Mouse (Mus musculus): ENCODE measurements around the gene Tfdp2. TPM values are rescaled to one million over a fixed set of nuclear protein-coding genes. Genes with fewer than 3 reads are reported as not detected.

The Tfdp2 gene
- polyA plus RNA-seq, 1 experiment from 2014 or later, result 61.6 TPM

- Histone ChIP-seq H3K27ac (no peak overlapping the region), H3K36me3 (peaks cover 19% of the 10 kb centered on the region), H3K9me3 (replicated peaks) (no peaks in the 10 kb centered on the region), H3K27me3 (ENCODE audit: low read depth, poor library complexity, severe bottlenecking) (no peaks in the 10 kb centered on the region), H3K4me1 (peaks cover 15% of the 10 kb centered on the region), H3K4me3 (no peak overlapping the region)
- WGBS, result 67% methylated on average over 1 of the region's 1 CpGs
- no peak for DNase-seq (ENCODE audit: low spot score)
These were observed 42.2 kb downstream of the Tfdp2 start for GRCm38 (mm10) chr9:96238286-96238685.

- H3K27me3 ChIP-seq (ENCODE audit: low read depth, poor library complexity, severe bottlenecking), result no peaks in the 10 kb centered on the region
- no peak overlapping the region for H3K4me3 ChIP-seq
- no peak overlapping the region for H3K27ac ChIP-seq
- no peak for DNase-seq (ENCODE audit: low spot score)
- peaks cover 15% of the 10 kb centered on the region for H3K4me1 ChIP-seq
- no peaks in the 10 kb centered on the region for H3K9me3 ChIP-seq (replicated peaks)
- peaks cover 20% of the 10 kb centered on the region for H3K36me3 ChIP-seq
- 92% methylated on average over 10 of the region's 10 CpGs for whole genome bisulfite sequencing
These were observed 45.3 kb downstream of the Tfdp2 start for GRCm38 (mm10) chr9:96241134-96242097.

GRCm38 (mm10) chr9:96243915-96244314, 47.8 kb downstream of the Tfdp2 start:
- H3K36me3 ChIP-seq, result peaks cover 20% of the 10 kb centered on the region

GRCm38 (mm10) chr9:96254812-96255211, 58.7 kb downstream of the Tfdp2 start:
- H3K9me3 ChIP-seq (replicated peaks), result no peaks in the 10 kb centered on the region
- H3K4me1 ChIP-seq, result peaks cover 4% of the 10 kb centered on the region
- no peak overlapping the region for H3K27ac ChIP-seq
- 92% methylated on average over 2 of the region's 2 CpGs for WGBS
- no peak for DNase-seq (ENCODE audit: low spot score)
- no peak overlapping the region for H3K4me3 ChIP-seq
- H3K27me3 ChIP-seq (ENCODE audit: low read depth, poor library complexity, severe bottlenecking), result no peaks in the 10 kb centered on the region
- no peaks in the 10 kb centered on the region for H3K36me3 ChIP-seq

More at GRCm38 (mm10) chr9:96243915-96244314, 47.8 kb downstream of the Tfdp2 start:
- Histone ChIP-seq H3K9me3 (replicated peaks) (no peaks in the 10 kb centered on the region), H3K4me1 (no peaks in the 10 kb centered on the region), H3K27ac (no peak overlapping the region), H3K4me3 (no peak overlapping the region), H3K27me3 (ENCODE audit: low read depth, poor library complexity, severe bottlenecking) (no peaks in the 10 kb centered on the region)
- DNase-seq (ENCODE audit: low spot score), result no peak
- 88% methylated on average over 6 of the region's 6 CpGs for WGBS

GRCm38 (mm10) chr9:96258478-96258877, 62.4 kb downstream of the Tfdp2 start:
- H3K9me3 ChIP-seq (replicated peaks), result no peaks in the 10 kb centered on the region
- H3K27ac ChIP-seq, result peak overlapping the region; percentile 56; the same call in 1 of the 2 replicates
- H3K4me3 ChIP-seq, result peak overlapping the region; percentile 56; the same call in 1 of the 2 replicates
- peak; percentile 33 for DNase-seq (ENCODE audit: low spot score)
- peaks cover 12% of the 10 kb centered on the region for H3K4me1 ChIP-seq
- WGBS, result 18% methylated on average over 6 of the region's 6 CpGs
- H3K27me3 ChIP-seq (ENCODE audit: low read depth, poor library complexity, severe bottlenecking), result no peaks in the 10 kb centered on the region
- H3K36me3 ChIP-seq, result no peaks in the 10 kb centered on the region

GRCm38 (mm10) chr9:96259017-96259512, 63.0 kb downstream of the Tfdp2 start:
- DNase-seq (ENCODE audit: low spot score), result peak; percentile 63
- H3K27me3 ChIP-seq (ENCODE audit: low read depth, poor library complexity, severe bottlenecking), result no peaks in the 10 kb centered on the region
- no peaks in the 10 kb centered on the region for H3K36me3 ChIP-seq
- no peaks in the 10 kb centered on the region for H3K9me3 ChIP-seq (replicated peaks)
- peak overlapping the region; percentile 56 for H3K4me3 ChIP-seq
- WGBS, result 3% methylated on average over 5 of the region's 5 CpGs
- H3K4me1 ChIP-seq, result peaks cover 12% of the 10 kb centered on the region
- peak overlapping the region; percentile 79 for H3K27ac ChIP-seq

- H3K9me3 ChIP-seq (replicated peaks), result no peaks in the 10 kb centered on the region
- peak overlapping the region; percentile 56 for H3K4me3 ChIP-seq
- H3K36me3 ChIP-seq, result no peaks in the 10 kb centered on the region
- WGBS, result 7% methylated on average over 10 of the region's 10 CpGs
- peaks cover 12% of the 10 kb centered on the region for H3K4me1 ChIP-seq
- peak overlapping the region; percentile 79; the same call in 1 of the 2 replicates for H3K27ac ChIP-seq
- peak; percentile 37 for DNase-seq (ENCODE audit: low spot score)
- H3K27me3 ChIP-seq (ENCODE audit: low read depth, poor library complexity, severe bottlenecking), result no peaks in the 10 kb centered on the region
These were observed 63.9 kb downstream of the Tfdp2 start for GRCm38 (mm10) chr9:96259753-96260520.

GRCm38 (mm10) chr9:96261101-96261500, 65.0 kb downstream of the Tfdp2 start:
- no peak overlapping the region for H3K4me3 ChIP-seq

GRCm38 (mm10) chr9:96261980-96262379, 65.9 kb downstream of the Tfdp2 start:
- peaks cover 12% of the 10 kb centered on the region for H3K4me1 ChIP-seq
- 97% methylated on average over 6 of the region's 6 CpGs for WGBS
- no peak for DNase-seq (ENCODE audit: low spot score)
- H3K27ac ChIP-seq, result no peak overlapping the region
- no peak overlapping the region for H3K4me3 ChIP-seq
- H3K27me3 ChIP-seq (ENCODE audit: low read depth, poor library complexity, severe bottlenecking), result no peaks in the 10 kb centered on the region
- H3K36me3 ChIP-seq, result no peaks in the 10 kb centered on the region
- H3K9me3 ChIP-seq (replicated peaks), result no peaks in the 10 kb centered on the region

More at GRCm38 (mm10) chr9:96261101-96261500, 65.0 kb downstream of the Tfdp2 start:
- H3K4me1 ChIP-seq, result peaks cover 12% of the 10 kb centered on the region
- no peak overlapping the region for H3K27ac ChIP-seq
- no peaks in the 10 kb centered on the region for H3K36me3 ChIP-seq
- H3K27me3 ChIP-seq (ENCODE audit: low read depth, poor library complexity, severe bottlenecking), result no peaks in the 10 kb centered on the region
- WGBS, result 72% methylated on average over 4 of the region's 4 CpGs
- no peaks in the 10 kb centered on the region for H3K9me3 ChIP-seq (replicated peaks)
- DNase-seq (ENCODE audit: low spot score), result no peak

GRCm38 (mm10) chr9:96266793-96267558, 70.9 kb downstream of the Tfdp2 start:
- Histone ChIP-seq H3K9me3 (replicated peaks) (no peaks in the 10 kb centered on the region), H3K27ac (no peak overlapping the region), H3K27me3 (ENCODE audit: low read depth, poor library complexity, severe bottlenecking) (no peaks in the 10 kb centered on the region), H3K36me3 (no peaks in the 10 kb centered on the region), H3K4me1 (no peaks in the 10 kb centered on the region), H3K4me3 (no peak overlapping the region)
- no peak for DNase-seq (ENCODE audit: low spot score)
- 87% methylated on average over 6 of the region's 6 CpGs for WGBS

GRCm38 (mm10) chr9:96267559-96267948, 71.5 kb downstream of the Tfdp2 start:
- H3K4me1 ChIP-seq, result no peaks in the 10 kb centered on the region
- WGBS, result 79% methylated on average over 1 of the region's 1 CpGs
- no peak for DNase-seq (ENCODE audit: low spot score)
- no peaks in the 10 kb centered on the region for H3K27me3 ChIP-seq (ENCODE audit: low read depth, poor library complexity, severe bottlenecking)
- no peak overlapping the region for H3K4me3 ChIP-seq
- H3K27ac ChIP-seq, result no peak overlapping the region
- H3K36me3 ChIP-seq, result no peaks in the 10 kb centered on the region
- no peaks in the 10 kb centered on the region for H3K9me3 ChIP-seq (replicated peaks)

GRCm38 (mm10) chr9:96269726-96270125, 73.7 kb downstream of the Tfdp2 start:
- no peak for DNase-seq (ENCODE audit: low spot score)
- Histone ChIP-seq H3K36me3 (0 out of 2 replicates have a peak, but pooled peaks cover 2% of the 10 kb centered on the region), H3K4me3 (no peak overlapping the region), H3K9me3 (replicated peaks) (no peaks in the 10 kb centered on the region), H3K27ac (no peak overlapping the region), H3K27me3 (ENCODE audit: low read depth, poor library complexity, severe bottlenecking) (no peaks in the 10 kb centered on the region), H3K4me1 (no peaks in the 10 kb centered on the region)
- 92% methylated on average over 2 of the region's 2 CpGs for whole genome bisulfite sequencing
